Mouse (Mus musculus): ENCODE data around the gene Gcc1. TPM values are rescaled to one million over a fixed set of nuclear protein-coding genes. Genes with fewer than 3 reads are reported as not detected.
A peak's percentile ranks its signal among the peaks of the same experiment; 100 is the strongest.

Gene Gcc1
- total and polyA plus RNA-seq, 3 experiments: 9.0 to 9.2 TPM; not detected in 1

- TF ChIP-seq GATA1 (IDR thresholded peaks at IDR 0.05; ENCODE audit: low read depth, low read length): no peak
- TF ChIP-seq ZC3H11A (IDR thresholded peaks at IDR 0.05; ENCODE audit: low read depth, low read length): peak; percentile 16; the same call in 1 of the 2 replicates
- TF ChIP-seq CTCF (IDR thresholded peaks at IDR 0.05 in 2 of 3, conservative IDR thresholded peaks at IDR 0.05 in 1 of 3; ENCODE audit: control insufficient read depth in 1 of 3, insufficient read depth in 1 of 3, low read depth in 2 of 3, low read length in 3 of 3, poor library complexity in 1 of 3, severe bottlenecking in 1 of 3): peak; percentile 35 to 37 (median 35); a peak in 4 of 6 replicates
- TF ChIP-seq POLR2AphosphoS2 (IDR thresholded peaks at IDR 0.05; ENCODE audit: low read length): no peak
- peak; percentile 40 for TF ChIP-seq SMC3 (IDR thresholded peaks at IDR 0.05; ENCODE audit: low read depth, low read length)
- TF ChIP-seq TCF12 (IDR thresholded peaks at IDR 0.05; ENCODE audit: low read depth, low read length): no peak
- peak; percentile 30 for TF ChIP-seq RAD21 (IDR thresholded peaks at IDR 0.05; ENCODE audit: low read depth, low read length)
- Histone ChIP-seq H3K9ac (ENCODE audit: control insufficient read depth, low read depth, low read length, poor library complexity, severe bottlenecking) (no peak overlapping the region), H3K27me3 (ENCODE audit: control insufficient read depth in 1 of 2, insufficient read depth in 2 of 2, low read length in 2 of 2) (no peaks in the 10 kb centered on the region), H3K79me2 (ENCODE audit: control insufficient read depth, insufficient read depth, low read length, poor library complexity) (no peaks in the 10 kb centered on the region; the same call in 1 of the 2 replicates), H3K36me3 (ENCODE audit: control insufficient read depth in 1 of 2, insufficient read depth in 2 of 2, low read length in 2 of 2) (no peaks in the 10 kb centered on the region), H3K4me1 (ENCODE audit: control insufficient read depth in 1 of 2, insufficient read depth in 2 of 2, low read length in 2 of 2) (no peaks in the 10 kb centered on the region; a peak in 1 of 4 replicates), H3K27ac (ENCODE audit: control insufficient read depth, low read depth, low read length) (no peak overlapping the region), H3K9me3 (replicated peaks; ENCODE audit: insufficient read depth, low read length) (no peaks in the 10 kb centered on the region), H3K4me3 (ENCODE audit: control insufficient read depth in 1 of 2, insufficient read depth in 1 of 2, low read depth in 2 of 2, low read length in 2 of 2) (no peak overlapping the region)
- DNase-seq (ENCODE audit: low read depth, low spot score): peak; percentile 42
Measured at GRCm38 (mm10) chr6:28398726-28399125, 29.5 kb downstream of the Gcc1 start.

- Histone ChIP-seq H3K9ac (ENCODE audit: control insufficient read depth, low read depth, low read length, poor library complexity, severe bottlenecking) (peak within 1 kb of the TSS; percentile 74), H3K27ac (ENCODE audit: control insufficient read depth, low read depth, low read length) (peak within 1 kb of the TSS; percentile 64), H3K9me3 (replicated peaks; ENCODE audit: insufficient read depth, low read length) (no peaks in the 10 kb centered on the region), H3K36me3 (ENCODE audit: control insufficient read depth in 1 of 2, insufficient read depth in 2 of 2, low read length in 2 of 2) (no peaks in the 10 kb centered on the region), H3K27me3 (ENCODE audit: control insufficient read depth in 1 of 2, insufficient read depth in 2 of 2, low read length in 2 of 2) (no peaks in the 10 kb centered on the region), H3K4me1 (ENCODE audit: control insufficient read depth in 1 of 2, insufficient read depth in 2 of 2, low read length in 2 of 2) (no peaks in the 10 kb centered on the region; a peak in 1 of 4 replicates), H3K4me3 (ENCODE audit: control insufficient read depth in 1 of 2, insufficient read depth in 1 of 2, low read depth in 2 of 2, low read length in 2 of 2) (peak within 1 kb of the TSS; percentile 61 to 63), H3K79me2 (ENCODE audit: control insufficient read depth, insufficient read depth, low read length, poor library complexity) (no peaks in the 10 kb centered on the region; the same call in 1 of the 2 replicates)
- peak; percentile 51 for DNase-seq (ENCODE audit: low read depth, low spot score)
- no peak for TF ChIP-seq CHD1 (IDR thresholded peaks at IDR 0.05; ENCODE audit: low read depth, low read length)
- 0 out of 2 replicates have a peak, but pooled peaks have one; percentile 20 for TF ChIP-seq MYC (IDR thresholded peaks at IDR 0.05; ENCODE audit: low read depth, low read length)
Measured at GRCm38 (mm10) chr6:28397681-28398203, 30.4 kb downstream of the Gcc1 start, which contains the start of gene Zfp800. Gene Zfp800 (minus strand): TSS chr6:28398005.

- no peaks in the 10 kb centered on the region for H3K9me3 ChIP-seq (replicated peaks; ENCODE audit: insufficient read depth, low read length)
- H3K9ac ChIP-seq (ENCODE audit: control insufficient read depth, low read depth, low read length, poor library complexity, severe bottlenecking): peak overlapping the region; percentile 74
- H3K79me2 ChIP-seq (ENCODE audit: control insufficient read depth, insufficient read depth, low read length, poor library complexity): no peaks in the 10 kb centered on the region; the same call in 1 of the 2 replicates
- H3K36me3 ChIP-seq (ENCODE audit: control insufficient read depth in 1 of 2, insufficient read depth in 2 of 2, low read length in 2 of 2): no peaks in the 10 kb centered on the region
- DNase-seq (ENCODE audit: low read depth, low spot score): peak; percentile 87
- no peaks in the 10 kb centered on the region for H3K27me3 ChIP-seq (ENCODE audit: control insufficient read depth in 1 of 2, insufficient read depth in 2 of 2, low read length in 2 of 2)
- H3K4me1 ChIP-seq (ENCODE audit: control insufficient read depth in 1 of 2, insufficient read depth in 2 of 2, low read length in 2 of 2): no peaks in the 10 kb centered on the region; a peak in 1 of 4 replicates
- H3K27ac ChIP-seq (ENCODE audit: control insufficient read depth, low read depth, low read length): peak overlapping the region; percentile 64
- TF ChIP-seq POLR2A (IDR thresholded peaks at IDR 0.05; ENCODE audit: control insufficient read depth in 1 of 2, insufficient read depth in 1 of 2, low read depth in 1 of 2, low read length in 2 of 2, poor library complexity in 1 of 2): peak in 1 of 2 experiments; percentile 74; a peak in 2 of 4 replicates
- TF ChIP-seq TBP (IDR thresholded peaks at IDR 0.05; ENCODE audit: low read depth, low read length): 0 out of 2 replicates have a peak, but pooled peaks have one; percentile 47
- peak; percentile 74 for TF ChIP-seq NRF1 (IDR thresholded peaks at IDR 0.05; ENCODE audit: insufficient read depth, low read depth, low read length, poor library complexity, severe bottlenecking)
- TF ChIP-seq KAT2A (conservative IDR thresholded peaks at IDR 0.05; ENCODE audit: low read depth, low read length): no peak
- TF ChIP-seq ELF1 (IDR thresholded peaks at IDR 0.05; ENCODE audit: low read depth, low read length): peak; percentile 44; the same call in 1 of the 2 replicates
- no peak for TF ChIP-seq BHLHE40 (IDR thresholded peaks at IDR 0.05; ENCODE audit: borderline replicate concordance, low read depth, low read length)
- peak; percentile 39; the same call in 1 of the 2 replicates for TF ChIP-seq MAX (IDR thresholded peaks at IDR 0.05; ENCODE audit: low read length)
- TF ChIP-seq MYC (IDR thresholded peaks at IDR 0.05; ENCODE audit: low read depth, low read length): 0 out of 2 replicates have a peak, but pooled peaks have one; percentile 2
- peak; percentile 55 for TF ChIP-seq GATA1 (IDR thresholded peaks at IDR 0.05; ENCODE audit: low read depth, low read length)
- H3K4me3 ChIP-seq (ENCODE audit: control insufficient read depth in 1 of 2, insufficient read depth in 1 of 2, low read depth in 2 of 2, low read length in 2 of 2): peak overlapping the region; percentile 61 to 63
Measured at GRCm38 (mm10) chr6:28396853-28397457, 31.2 kb downstream of the Gcc1 start.

Data from MEL (cell line).